Mouse (Mus musculus): ENCODE measurements around the gene Cmpk2.
"Not testable (repeated sequence)": the region's sequence is repeated elsewhere in the genome, so short reads cannot be mapped to it uniquely, and the experiment has no call there.

Cmpk2 gene

GRCm38 (mm10) chr12:26478196-26479004 lies 9.4 kb downstream of the Cmpk2 start:
- DNase-seq (ENCODE audit: low spot score) = no peak

DNA sequence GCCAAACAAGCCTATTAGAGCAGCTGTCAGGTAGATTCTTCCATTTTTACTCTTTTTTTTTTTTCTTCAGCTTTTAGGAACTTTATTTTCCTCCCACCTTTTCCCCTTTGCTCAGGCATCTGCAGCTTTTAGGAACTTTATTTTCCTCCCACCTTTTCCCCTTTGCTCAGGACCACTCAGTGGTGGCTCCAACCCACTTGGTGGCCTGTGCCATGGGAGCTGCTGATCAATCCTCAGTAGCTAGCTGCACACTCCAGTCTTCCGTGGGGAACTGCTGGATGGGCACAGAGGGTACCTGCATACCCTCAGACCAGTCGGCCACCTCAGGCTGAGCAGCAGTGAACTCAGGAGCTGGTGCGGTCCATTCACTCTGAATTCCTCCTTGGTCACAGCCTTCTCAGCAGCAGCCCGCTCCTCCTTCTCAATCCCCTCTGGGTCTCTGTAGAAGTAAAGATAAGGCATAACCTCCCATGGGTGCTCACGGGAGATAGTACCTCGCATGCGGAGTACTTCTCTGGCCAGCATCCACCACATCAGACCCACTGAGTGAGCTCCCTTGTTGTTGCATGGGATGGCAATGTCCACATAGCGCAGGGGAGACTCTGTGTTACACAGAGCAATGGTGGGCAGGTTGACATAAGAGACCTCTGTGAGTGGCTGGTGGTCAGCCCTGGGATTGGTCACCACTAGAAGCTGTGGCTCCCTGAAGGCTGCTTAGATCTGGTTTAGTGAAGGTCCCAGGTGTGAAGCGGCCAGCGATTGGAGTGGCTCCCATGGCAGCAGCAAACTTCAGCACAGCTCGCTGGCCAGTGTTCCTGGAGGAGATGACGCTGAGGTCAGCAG lies 17.0 kb downstream of the Cmpk2 start:
- not testable (repeated sequence) for DNase-seq (ENCODE audit: low spot score)

- no peak for DNase-seq (ENCODE audit: low spot score)
These were observed 19.0 kb downstream of the Cmpk2 start for GRCm38 (mm10) chr12:26487874-26488616.

- DNase-seq (ENCODE audit: low spot score) = no peak
These were observed 19.7 kb downstream of the Cmpk2 start for GRCm38 (mm10) chr12:26488617-26489274.

DNA sequence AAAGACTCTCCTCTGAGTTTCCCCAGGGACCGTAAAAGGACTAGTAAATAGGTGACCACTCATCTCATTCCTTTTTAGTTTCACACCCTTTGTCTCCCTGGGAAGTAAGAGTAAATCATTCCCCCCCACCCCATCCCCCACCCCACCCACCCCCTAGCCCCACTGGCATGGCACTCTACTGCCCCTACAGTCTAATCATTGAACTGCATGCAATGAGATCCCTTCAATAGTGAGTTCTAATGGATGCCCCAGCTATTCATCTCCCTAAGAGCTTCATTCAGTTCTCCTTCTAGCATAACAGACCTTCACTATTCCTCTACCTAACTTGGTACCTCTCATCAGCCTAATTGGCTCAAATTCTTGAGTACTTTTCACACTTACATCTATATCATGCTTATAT lies 20.9 kb downstream of the Cmpk2 start:
- no peak for DNase-seq (ENCODE audit: low spot score)

- no peak for DNase-seq (ENCODE audit: low spot score)
These were observed 32.0 kb downstream of the Cmpk2 start for GRCm38 (mm10) chr12:26501042-26501441.

DNA sequence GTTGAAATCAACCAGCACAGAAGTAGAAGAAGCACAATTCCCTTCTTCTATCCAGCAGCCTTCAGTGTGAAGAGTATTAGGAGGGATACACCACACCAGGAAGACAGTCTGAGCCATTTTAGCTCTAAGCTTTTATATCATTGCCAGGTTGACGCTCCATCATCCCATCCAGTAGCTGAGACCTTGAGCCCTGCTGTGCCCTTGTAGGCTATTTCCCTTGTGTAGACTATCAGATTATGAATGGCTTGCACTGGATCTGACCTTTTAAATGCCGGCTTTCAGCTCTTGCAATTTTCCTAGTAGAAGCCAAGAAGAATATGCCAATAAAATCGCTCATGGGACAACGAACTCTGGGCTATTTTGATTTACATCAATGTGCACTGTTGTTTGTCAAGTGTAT lies 42.0 kb downstream of the Cmpk2 start:
- no peak for DNase-seq (ENCODE audit: low spot score)

- no peak for DNase-seq (ENCODE audit: low spot score)
These were observed 49.2 kb downstream of the Cmpk2 start for GRCm38 (mm10) chr12:26518206-26518605.

GRCm38 (mm10) chr12:26524943-26525697 lies 56.1 kb downstream of the Cmpk2 start:
- no peak for DNase-seq (ENCODE audit: low spot score)

DNA sequence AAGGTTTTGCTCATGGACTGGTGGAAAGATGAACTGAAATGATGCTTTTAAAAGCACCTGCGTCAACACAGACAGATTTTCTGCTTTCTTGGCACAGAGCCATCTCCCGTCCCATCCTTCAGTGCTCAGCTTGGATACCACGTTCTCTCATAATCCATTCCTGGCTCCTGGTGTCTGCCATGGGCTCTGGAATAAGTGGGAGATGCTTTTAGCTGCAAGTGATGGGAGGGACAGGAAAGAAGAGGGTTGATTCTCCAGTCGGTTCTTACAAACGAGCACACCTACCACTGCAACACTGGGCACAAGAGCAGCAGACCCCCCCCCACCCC lies 56.7 kb downstream of the Cmpk2 start:
- no peak for DNase-seq (ENCODE audit: low spot score)
